Mouse (Mus musculus) naive thymus-derived CD4-positive, alpha-beta T cell, adult 2 months (primary cell): ENCODE data around the gene Plxna1.

Experiments used
- DNase-seq: peaks from one replicate; pipeline ENCODE4 v3.0.0-alpha.2; 2011; ENCODE audit warnings: low read depth

Plxna1 gene

DNA sequence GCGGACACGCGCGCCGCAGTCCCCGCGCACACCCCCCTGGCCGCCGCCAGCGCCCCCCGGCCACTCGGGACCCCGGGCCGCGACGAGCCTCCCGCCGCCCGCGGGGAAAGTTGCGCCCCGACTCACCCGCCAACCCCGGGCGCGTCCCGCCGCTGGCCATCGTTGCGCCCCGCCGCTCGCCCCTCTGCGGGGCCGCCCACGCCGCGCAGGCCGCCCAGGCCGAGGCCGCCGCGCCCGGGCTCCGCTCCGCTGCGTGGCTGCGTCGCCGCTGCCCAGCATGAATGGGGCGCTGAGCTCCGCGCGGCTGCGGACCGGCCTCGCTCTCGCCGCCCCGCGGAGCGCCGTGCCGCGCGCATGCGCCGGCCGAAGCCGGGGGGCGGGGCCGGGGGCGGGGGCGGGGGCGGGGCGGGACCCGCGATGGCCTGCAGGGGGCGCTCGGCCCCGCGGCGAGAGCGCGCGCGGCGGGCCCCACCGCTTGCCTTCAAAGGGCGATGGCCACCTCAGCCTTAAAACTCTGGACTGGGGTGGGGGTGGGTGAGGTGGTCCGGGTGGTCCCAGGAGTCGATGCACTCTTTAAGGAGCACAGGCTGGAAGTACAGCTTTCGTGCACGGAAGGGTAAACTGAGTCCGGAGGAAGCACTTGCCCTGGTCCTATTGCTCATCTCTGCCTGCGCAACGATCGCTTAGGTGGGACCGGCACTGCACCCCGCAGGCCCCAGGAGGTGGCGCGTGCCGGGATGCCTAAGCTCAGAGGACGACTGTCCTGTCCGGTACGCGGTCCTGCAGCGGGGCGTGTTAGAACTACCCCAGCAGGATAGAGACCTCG is at the start of gene Plxna1:
Gene Plxna1 (minus strand): TSS at position 340 of the 826 bp plus-strand sequence.
- peak; percentile 55 for DNase-seq

DNA sequence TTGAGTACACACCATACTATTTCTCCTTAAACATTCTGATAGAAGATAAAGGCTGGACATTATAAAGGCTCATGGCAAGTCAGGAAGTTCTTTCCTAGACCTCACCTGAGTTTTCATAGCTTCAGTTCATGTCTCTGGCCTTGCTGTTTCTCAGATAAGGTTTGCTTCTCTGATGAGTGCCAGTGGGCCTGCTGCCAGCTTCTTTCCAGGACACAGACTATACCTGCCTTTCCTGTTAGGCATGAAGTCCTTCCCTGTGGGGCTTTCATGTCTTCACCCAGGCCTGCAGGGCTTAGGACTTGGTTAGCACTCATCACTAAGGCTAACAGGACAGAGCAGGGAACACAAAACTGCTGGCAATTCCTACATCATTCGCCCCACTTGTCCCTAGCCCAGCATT is 46.6 kb upstream of the Plxna1 start:
- DNase-seq = no peak

DNA sequence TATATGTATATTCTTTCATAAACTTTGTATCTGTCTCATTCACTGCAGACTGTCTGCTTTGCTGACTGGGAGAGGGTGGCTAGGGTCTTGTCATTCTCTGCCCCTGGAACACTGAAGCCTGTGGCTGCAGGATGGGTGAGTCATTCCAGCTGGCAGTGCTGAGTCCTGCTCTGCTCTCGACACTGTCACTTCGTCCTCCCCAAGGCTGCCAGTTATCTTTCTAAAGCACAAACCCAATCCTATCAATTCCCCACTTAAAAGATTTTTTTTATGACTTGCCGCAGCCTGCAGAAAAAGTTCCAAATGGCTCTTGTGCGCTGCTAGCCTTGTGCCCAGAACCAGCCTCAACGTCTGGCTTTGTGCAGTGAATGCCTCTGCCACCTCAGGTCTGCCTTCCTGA is 45.8 kb upstream of the Plxna1 start:
- no peak for DNase-seq

DNA sequence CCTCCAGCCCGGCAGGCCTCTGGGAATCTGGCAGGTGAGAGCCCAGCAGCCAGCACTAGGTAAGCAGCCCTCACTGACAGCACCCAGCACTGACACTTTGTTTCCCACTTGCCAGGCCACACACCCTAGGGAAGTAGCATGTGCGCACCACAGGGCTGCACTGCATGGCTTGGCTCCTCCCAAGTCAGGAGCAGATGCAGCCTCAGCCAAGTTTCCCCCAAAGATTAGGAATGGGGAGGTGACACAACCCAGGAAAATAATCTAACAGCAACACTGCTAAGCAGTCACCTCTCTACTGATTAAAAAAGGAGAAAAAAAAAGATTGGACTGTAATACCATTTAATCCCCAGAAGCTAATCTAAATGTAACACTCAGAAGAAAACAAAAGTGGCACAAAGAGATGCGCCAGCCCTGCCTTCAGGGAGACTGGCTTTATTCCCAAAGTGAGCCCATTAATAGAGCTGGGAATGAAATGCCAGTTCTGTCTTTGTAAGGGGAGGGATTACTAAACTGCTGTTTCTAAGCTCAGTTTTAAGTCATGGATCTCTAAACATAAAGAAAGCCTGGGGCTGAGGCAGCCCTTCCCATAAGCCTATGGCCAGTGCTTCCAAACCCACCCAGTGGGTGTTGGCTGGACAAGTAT is 44.9 kb upstream of the Plxna1 start:
- DNase-seq = no peak

DNA sequence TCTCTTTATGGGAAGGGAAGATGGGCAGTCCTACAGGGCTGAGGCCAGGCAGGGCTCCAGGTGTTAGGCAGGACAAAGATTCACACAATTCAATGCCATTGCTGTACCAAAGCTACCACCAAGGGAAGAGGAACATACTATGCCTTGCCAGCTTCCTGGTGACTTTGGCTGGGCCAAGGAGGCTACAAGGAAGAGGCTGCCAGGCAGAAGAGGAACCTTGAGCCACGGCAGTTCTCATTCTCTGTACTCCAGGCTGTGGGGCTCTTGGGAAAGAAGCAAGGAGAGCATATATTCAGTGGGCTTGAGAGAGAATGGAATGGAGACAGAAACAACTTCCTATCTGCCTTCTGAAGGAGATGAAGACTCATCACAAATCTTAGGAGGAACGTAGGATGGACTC is 42.5 kb upstream of the Plxna1 start:
- no peak for DNase-seq

DNA sequence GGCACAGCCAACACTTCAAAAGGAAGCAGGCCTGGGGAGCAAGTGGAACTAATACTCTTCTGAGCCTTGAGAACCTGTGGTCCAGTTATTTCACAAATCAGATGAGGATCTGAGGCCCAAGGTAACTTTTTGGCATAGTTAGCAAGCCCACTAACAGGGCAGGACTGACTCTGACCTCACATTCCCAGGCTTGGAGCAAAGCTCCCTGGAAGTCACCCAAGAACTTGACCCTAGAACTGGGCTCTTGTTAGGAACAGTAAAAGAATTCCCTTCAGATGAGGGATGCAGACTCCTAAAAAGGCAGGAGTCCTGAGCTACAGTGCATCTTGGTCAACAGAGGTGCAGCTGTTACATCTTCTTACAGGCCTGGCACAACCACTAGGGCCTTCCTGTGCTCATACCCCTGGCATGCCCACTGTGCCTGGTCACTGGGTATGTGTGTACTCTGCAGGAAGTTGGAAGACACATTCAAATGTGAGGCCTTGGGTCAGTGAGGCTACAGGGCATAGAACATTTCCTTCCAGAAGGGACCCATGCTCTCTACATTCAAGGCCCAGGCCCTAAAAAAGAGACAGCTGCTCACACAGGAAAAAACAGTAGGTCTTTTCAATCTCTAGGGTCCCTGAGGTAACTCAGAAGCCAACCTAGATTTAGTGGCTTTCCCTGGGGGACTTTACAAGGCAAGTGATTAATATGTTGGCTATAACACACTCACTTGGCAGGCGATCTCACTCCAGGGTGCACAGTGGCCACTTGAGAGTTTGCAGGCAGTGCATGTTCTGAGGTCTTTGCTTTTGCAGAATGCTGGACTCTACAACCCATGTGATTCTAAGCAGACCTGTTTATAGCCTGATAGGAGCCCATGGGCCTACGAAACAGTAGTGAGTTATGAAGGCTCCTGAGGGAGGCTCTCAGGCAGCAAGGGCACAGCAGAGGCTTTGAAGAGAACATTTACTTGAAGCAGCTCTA is 41.1 kb upstream of the Plxna1 start:
- DNase-seq = no peak

DNA sequence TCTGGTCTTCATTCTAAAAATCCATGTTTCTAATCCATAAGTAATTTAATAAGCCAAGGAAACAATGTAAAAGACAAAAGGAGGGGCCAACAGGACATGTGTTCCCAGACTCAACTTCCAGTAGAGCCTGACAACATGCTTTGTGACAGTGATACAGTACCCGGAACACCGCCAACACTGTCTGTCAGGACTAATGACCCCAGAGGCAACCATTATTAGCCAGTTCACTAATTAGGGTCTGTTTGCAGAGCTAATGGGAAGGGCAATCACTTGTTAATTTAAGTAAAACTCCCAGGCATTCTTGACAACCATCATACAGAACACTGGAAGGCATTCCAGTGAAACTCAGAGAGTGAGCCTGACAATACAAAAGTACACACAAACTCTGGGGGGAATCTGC is 40.0 kb upstream of the Plxna1 start:
- DNase-seq = no peak

DNA sequence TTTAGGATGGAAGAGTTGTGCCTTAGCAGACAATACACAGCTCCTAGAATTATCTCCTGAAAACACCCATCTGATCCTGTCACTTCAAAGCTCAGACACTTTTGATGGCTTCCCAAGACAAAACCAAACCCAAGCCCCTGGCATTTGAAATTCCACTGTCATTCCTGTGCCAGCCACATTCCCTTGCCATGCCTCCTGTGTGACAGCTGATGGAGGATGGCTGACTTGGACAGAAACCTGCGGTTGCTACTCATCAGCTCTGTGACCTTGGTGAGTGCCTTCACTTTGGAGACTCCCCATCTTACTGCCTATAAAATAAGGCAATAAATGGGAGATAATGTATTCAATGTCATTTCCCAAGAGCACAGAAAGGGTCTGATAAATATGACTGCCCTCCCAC is 37.1 kb upstream of the Plxna1 start:
- DNase-seq = no peak

DNA sequence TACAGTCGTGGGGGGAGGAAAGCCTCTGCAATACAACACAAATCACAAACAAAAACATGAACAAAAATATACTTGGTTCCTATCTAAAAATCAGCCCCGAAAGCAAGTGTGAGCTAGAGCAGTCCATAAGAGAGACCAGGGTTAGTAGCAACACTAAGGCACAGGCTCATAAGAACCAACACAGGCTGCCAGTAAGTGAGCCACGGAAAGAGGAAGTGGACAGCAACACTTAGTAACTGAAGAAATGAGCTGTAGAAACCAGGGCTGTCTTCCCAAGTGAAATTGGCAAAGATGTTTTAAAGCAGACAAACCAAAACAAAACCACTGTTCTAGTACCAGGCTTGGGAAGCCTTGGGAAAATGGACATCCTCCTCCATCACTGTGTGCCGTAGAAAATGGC is 35.5 kb upstream of the Plxna1 start:
- no peak for DNase-seq

DNA sequence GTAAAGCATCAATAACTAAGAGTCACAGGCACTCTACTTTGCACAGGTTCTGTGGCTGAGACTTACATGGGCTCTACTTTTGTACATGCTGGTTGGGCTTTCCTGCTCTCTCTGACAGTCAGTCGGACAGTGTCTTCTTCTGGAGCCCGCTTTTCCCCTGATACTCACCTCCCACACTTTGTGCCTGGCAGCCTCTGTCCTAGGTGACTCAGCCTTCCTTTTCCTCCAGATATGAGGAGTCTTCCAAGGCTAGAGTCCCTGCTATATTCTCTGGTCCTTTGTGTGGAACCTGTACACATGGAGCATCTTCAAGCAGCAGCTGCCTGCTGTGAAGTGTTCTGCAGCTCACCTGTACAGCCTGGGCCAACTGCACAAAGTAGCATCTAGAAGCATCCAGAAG is 31.4 kb upstream of the Plxna1 start:
- no peak for DNase-seq

DNA sequence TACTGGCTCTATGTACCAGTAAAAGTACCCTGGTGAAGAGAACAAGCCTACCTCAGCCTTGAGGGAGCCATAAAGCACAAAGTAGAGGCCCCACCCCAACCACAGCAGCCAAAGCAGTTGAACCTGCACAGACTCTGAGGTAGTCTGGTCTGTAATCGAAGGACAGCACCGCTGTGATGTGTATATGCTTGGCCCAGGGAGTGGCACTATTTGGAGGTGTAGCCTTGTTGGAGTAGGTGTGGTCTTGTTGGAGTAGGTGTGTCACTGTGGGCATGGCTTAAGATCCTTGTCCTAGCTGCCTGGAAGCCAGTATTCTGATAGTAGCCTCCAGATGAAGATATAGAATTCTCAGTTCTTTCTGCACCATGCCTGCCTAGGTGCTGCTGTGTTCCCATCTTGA is 29.8 kb upstream of the Plxna1 start:
- DNase-seq = no peak

DNA sequence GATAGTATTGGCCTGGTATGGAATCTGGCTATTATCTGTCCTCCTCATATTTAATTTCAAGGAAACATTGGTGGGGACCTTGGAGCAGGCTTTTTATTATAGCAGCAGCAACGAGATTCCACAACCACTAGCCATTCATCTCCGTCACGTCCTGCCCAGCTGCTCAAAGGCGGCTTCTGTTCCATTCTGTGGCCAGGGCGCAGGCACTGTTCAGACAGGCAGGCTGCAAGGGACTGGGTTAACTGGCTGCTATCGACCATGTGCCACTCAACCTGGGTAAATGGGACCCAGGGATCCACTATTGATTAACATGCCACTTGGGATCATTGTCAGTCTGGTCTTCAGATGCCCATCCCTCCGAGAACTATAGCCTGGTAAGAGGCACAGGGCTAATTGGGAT is 27.4 kb upstream of the Plxna1 start:
- DNase-seq = no peak

DNA sequence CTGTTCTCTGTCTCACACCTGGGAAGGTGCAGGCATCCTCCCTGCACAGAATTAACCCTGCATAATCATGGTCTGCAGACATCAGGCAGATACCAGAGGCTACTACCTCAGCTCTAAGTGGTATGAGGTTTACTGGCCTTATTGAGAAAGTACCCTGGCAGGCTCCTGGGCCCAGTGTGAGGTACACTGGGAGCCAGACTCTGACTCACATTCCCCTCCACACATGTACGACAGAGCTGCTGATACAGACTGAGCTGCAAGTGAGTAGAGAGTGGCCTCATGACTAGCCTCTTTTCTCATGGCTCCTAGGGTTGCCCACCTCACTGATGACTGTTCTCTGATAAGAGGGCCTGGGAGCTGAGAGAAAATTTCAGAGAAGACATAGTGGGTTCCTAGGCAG is 24.5 kb upstream of the Plxna1 start:
- no peak for DNase-seq

DNA sequence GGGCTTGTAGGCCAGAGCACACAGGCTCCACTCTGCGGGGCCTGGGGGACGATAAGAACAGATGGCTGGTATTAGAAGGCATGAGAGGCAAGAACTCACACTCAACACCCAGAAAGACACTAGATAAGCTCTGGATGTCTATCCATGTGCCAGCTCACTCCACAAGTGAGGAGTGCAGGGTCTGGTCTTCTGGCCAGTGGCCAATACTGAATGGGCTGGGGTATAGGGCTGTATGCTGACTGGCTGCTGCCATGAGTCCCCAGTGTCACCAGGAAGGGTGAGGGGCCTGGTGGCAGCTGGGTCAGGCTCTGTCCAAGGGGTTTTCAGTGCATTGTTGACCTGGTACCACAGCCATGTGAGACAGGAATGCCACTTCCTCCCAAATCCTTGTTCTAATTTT is 22.3 kb upstream of the Plxna1 start:
- DNase-seq = no peak

DNA sequence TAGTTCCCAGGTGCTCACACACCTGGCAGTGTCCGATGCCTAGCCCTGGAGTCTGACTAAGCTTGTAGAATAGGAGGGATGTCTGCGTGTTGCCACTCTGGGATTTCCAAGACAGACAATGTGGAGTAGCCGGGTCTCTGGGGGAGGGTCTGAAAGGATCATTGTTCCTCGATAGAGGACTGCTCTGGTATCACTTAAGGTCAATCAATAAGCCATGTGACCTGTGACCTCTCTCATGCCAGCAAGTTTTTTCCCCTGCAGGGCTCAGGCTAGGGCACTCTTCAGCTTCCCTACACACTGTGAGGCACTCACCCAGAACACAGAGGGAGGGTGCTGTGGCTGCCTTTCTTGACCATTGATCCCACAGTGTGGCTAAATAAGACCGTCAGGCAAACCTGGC is 19.4 kb upstream of the Plxna1 start:
- no peak for DNase-seq

DNA sequence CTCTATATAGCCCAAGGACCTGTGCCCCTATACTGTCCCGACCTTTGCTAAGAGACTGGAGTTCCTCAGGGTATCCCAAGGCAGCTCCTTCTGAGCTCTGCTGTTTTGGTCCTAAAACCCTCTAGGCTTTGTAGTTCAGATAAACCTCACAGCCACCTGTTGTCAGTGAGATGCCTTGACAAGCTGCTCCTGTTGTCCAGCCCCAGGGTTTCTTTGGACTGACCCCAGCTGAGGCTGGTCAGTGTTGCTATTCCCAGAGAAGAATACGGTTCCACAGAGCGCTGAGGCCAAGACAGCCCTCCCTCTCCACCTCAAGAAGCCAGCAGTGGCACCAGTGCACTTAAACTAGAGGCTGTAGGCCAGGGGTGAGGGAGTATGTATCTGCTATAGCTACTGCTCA is 18.8 kb upstream of the Plxna1 start:
- no peak for DNase-seq

DNA sequence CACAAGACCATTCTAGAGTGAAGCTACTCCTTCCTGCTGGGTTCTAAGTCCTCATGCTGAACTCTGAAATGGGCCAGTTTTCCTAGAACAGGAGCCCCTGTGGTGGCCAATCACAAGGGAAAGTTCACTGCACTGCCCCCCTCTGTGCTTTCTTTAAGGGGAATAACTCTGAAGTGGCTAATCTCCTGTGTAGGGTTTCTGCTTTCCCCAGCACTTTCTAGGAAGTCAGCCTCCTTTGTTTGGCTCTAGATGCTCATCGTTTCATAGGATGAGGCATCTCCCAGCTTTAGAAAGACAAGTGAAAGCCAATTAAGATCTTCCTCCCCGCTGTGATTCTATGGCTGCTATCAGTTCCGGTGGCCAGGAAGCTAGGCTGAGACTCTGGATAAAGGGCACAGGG is 18.3 kb upstream of the Plxna1 start:
- no peak for DNase-seq

DNA sequence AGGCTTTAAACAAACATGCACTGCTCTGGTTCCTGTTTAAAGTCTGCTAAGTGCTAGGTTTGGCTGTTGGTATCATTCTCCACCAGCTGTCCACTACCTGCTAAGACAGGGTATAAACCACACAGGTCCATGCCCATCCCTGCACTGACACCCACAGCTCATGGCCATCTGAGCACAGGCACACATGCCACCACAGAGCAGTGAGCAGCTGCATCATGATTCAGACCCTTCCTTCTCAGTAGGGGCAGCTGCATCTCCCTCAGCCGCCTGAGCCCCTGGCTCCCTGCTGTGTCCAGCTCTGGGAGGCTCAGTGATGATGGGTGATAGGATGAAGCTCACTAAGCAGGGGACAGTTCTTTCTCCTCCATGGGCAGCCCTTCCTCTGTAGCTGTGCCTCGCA is 15.8 kb upstream of the Plxna1 start:
- no peak for DNase-seq

DNA sequence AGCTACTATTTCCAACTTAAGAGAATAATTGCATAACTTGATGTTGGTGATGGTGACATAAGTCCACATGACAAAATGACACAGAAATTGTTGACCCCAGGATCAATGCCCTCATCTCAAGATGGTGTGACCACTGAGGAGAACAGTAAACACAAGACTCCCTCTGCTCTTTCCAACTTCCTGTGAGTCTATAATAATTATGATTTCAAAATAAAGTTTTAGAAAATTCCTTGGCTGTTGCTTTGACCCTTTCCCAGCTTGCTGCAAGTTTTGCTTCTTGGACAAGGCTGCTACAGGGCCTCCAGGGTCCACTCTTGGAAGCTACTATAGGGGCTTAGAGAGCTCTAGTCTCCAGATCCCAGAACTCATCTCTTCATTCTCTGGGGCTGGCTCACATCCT is 6.4 kb upstream of the Plxna1 start:
- DNase-seq = no peak

DNA sequence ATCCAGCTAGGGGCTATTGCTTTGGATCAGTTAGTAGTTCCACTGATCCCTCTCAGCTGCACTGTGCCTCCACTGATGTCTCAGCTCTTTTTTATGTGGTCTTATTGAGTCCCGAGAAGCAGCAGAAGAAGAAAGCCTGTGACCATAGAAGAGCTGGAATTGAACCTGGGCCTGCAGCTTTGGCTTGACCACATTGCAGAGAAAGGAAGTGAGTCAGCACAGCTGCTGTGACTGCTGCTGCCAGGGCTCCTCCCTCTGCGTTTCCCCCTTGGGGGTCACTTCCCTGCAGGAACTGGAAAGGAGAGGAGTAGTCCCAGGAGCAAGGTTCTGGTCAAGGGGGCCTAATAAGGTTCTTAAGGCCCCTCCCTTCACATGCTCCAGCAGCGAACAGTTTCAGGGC is 1.9 kb upstream of the Plxna1 start:
- DNase-seq = no peak

DNA sequence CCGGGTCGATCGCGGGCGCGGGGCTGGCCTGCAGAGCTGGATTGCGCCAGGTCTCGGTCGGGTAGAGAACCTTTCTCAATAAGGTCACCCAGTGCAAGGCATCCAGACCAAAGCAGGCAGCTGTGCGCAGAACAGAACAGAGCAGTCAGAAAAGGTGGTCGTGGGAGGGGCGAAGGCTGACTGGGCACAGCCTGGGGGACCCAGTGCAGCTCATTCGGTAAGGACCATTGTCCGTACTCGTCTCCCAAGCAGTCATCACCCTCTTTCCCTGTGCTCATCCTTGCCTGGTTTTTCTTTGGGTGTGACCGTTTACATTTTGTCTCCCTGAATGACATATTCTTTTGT is 659 bp upstream of the Plxna1 start:
- peak; percentile 12 for DNase-seq

DNA sequence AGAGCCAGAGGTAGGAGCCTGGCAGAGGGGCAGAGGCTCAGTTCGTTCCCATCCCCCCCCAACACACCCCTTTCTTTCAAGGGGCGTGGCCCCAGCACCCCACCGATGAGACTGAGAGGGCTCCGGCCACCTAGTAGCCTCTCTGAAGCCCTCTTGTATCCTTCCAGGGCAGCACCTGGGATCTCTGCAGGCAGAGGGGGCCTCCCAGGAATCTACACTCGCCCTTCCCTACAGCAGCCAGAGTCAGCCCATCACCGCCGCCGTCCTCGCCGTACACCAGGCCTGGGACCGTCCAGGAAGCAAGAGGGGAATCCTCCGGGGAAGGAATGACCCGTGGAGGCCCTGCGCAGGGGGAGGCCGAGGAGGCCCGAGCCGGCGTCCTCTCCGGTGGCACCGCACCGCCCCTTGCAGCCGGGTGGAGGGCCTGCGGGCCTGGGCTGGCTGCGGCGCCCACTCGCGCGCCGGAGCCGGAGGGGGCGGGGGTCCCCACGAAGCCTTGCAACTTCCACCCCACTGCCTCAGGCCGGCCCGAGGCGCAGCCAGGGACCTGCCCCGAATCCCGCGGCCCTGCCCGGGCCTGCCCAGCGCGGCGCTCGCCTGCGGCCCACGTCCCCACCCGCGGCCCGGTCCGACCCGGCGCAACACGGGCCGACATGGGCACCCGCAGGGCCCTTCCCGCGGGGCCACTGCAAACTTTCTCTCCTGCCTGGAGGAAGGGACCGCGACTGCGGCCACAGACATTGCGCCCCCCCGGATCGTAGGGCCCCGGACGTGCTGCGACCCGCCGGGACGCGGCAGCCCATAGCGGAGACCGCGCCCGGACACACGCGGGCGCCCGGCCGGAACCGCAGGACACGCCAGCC is 771 bp downstream of the Plxna1 start:
- peak; percentile 36 for DNase-seq
